Mouse (Mus musculus) embryo, embryonic 10.5 days (tissue): ENCODE results near the gene B4galt3.
A peak's percentile ranks its signal among the peaks of the same experiment; 100 is the strongest.

Experiments
- DNase-seq: peaks from one replicate; pipeline ENCODE4 v3.0.0-alpha.2; 2015; ENCODE audit warnings: low spot score

Gene B4galt3

DNA sequence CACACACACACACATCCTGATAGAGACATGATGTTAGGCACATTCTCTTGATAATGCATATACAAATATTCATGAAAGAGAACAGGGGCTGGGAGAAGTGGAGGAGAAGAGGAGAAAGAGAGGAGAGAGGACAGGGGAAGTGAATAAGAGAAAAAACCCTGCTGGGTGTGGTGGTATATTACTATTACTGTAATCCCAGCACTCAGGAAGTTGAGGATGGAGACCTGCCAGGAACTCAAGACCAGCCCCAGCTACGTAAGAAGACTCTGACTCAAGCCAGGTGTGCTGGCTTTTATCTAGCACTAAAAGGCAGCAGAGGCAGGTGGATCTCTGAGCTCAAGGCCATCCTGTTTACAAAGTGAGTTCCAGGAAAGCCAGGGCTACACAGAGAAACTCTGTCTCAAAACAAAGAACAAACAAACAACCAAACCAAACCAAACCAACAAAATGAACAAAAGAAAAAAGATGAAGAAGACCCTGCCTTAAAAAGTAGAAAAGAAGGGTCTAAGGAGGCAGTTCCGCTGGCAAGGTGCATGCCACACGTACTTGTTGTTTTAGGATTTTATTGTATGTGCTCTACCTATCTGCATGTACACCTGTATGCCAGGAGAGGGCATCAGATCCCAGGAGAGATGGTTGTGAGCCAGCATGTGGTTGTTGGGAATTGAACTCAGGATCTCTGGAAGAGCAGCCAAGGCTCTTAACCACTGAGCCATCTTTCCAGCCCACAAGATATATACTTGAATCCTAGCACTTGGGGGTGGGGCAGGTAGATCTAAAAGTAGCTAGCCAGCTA, 6.3 kb upstream of the B4galt3 start:
- no peak for DNase-seq

DNA sequence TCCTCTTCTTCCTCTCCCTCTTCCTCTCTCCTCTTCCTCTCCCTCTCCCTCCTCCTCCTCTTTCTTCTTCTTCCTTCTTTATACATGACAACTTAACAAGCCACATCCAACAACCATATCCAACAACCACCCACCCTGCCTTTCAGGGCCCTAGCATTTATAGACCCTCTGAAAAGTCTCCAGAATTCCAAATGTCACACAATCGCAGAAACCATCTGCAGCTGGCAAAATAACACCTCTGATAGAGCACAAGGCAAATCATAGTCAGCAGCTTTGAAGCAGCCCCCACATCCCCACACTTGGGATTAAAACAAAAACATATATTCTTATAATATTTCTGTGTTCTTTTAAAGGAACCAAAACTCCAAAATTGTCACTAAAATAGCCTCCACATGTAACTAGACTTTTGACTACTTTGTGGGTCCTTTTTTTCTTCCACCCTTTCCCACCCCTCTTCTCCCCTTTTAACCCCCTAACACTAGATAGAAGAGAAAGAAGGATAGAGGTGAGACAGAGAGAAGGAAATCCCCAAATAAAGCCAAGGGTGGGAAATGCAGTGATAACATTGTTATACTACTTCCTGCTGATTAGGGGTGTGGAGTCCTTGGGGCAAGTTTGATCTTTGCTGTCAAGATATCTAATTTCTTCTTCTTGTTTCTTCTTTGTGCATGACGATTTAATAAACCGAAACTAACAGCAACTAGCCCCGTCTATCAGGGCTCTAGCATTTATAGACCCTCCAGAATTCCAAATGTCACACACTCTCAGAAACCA, 4.0 kb upstream of the B4galt3 start:
- DNase-seq, result no peak

DNA sequence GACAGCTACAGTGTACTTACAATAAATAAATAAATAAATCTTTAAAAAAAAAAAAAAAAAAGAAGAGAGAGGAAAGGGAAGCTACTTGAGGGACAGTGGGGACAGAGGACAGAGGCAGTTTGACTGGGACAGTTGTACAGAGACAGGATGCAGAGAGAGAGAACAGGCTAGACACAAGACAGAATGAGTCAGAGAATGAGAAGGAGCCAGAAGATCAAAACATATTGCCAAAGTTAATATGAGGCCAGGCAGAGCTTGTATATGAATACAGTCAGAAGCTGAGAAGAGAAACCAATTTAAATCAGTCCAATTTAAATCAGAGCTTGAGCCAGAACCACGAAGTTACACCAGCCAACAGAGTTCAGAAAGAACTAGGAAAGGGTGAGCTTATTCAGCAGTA, 1.8 kb upstream of the B4galt3 start:
- no peak for DNase-seq

DNA sequence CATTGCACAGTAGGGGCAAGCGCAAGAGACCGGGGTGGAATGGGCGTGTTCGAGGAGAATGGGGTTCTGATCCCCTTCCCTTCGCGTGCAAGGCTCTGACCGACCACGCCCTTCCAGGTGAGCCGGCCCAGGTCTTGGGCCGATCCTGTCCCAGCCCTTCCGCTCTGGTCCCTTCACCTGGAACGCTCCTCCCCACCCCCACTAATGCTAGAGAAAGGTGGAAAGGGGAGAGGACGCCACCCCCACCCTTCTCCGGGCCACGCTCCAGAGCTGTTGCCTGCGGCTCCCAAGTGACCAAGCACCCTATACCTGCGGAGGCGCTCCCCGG, 409 bp downstream of the B4galt3 start:
- DNase-seq, result no peak

DNA sequence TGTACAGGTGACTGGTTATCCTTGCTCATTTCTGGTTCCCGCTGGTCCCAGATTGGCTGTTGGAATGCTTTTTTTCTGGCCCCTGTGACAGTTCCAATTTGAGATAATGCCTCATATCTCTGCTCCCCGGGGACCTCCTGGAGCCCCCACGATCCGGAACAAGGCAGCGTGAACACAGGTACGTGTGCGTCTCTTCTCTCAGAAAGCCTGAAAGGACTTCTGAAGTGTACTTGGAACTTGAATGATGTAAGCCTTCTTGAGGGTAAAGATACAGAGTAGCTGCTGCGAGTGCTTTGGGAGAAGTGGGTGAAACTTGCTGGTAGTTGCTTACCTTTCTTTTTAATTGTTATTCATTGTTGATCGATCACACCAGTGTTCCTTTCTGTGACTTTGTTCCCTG, 1.1 kb downstream of the B4galt3 start:
- no peak for DNase-seq

DNA sequence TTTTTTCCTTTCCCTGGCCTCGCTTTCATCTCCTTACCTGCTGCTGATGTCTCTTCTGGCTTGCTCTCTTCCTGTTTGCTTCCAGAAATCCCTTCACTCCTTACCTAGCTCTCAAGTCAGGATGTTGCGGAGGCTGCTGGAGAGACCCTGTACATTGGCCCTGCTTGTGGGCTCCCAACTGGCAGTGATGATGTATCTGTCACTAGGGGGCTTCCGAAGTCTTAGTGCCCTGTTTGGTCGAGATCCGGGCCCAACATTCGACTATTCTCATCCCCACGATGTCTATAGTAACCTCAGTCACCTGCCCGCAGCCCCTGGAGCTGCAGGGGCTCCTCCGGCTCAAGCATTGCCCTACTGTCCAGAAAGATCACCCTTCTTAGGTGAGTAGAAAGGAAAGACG, 1.5 kb downstream of the B4galt3 start:
- no peak for DNase-seq

DNA sequence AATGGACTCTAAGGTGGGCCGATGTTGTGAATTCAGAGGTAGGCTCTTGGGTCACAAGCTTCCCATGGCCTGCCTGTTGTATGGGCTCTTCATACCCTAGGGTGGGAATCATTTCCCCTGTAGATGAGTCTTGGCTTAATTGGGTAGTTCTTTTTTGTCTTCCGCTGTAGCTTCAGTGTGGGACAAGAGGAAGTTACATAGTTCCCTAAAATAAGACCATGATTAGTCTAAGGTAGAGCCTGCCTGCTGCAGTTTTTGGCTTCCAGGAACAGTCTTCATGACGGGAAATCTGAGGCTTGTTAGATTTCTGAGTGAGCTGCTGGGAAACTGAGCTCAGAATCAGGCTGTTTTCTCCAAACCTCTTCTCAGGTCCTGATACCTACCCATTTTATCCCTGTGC, 2.0 kb downstream of the B4galt3 start:
- no peak for DNase-seq

DNA sequence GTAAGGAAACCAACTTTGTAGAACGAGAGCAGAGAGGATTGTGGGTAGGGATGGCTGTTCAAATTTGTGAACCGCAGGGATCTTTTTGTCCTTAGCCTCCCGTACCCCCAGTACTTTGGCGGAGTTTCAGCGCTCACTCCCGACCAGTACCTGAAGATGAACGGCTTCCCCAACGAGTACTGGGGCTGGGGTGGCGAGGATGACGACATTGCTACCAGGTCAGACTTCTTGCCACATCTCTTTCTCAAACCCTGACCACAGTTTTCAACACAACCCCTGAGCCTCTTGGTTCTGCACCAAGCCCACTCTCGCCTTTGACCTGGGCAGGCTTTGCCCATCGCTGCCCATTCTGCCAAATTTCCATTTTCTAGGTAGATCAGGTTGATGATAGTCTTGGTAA, 4.0 kb downstream of the B4galt3 start:
- no peak for DNase-seq

DNA sequence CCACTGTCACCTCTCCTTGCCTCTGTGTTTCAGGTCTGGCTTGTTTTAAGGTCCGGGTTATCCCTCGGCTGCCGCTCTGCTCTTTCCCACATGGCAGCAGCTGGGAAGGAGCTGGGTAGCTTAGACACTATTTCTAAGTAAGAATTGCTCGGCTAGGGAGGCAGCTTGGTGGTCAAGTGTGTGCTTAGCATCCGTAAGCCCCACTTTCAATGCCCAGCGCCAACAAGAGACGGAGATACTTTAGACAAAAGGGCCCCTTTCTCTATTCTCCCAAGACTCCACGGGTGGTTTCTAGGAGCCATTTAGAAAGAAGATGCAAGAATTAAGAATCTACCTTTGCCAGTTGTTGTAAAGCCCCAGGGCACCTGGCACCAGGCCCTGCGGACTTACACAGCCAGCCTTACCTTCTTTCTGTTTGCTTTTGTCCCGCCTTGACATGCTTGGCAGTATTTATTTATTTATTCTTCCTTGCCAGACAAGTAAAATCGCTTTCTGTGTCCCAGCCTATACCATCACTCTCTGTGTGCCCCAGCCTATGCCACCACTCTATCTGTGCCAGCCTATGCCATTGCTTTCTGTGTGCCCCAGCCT, 5.1 kb downstream of the B4galt3 start:
- DNase-seq, result no peak

DNA sequence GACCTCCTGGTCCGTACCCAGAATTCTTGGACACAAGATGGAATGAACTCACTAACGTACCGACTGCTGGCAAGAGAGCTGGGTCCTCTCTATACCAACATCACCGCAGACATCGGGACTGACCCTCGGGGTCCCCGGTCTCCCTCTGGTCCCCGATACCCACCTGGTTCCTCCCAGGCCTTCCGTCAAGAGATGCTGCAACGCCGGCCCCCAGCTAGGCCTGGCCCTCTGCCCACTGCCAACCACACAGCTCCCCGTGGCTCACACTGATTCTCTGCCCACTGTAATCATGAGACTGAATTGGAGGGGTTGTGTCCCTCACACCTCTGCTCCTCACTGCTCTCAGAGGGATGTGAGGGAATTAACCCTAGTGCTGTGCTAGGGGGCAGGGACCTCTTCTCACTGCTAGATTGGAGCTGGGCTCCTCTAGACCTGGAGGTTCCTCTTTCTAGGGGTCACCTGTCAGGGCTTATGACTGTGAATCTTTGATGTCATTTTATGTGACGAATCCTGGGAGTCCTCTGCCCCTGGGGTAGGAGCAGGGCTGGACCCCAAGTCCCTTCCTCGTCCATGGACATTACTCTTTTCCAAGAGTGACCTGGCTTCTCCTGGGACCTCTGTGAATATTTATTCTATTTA, 6.1 kb downstream of the B4galt3 start:
- no peak for DNase-seq

DNA sequence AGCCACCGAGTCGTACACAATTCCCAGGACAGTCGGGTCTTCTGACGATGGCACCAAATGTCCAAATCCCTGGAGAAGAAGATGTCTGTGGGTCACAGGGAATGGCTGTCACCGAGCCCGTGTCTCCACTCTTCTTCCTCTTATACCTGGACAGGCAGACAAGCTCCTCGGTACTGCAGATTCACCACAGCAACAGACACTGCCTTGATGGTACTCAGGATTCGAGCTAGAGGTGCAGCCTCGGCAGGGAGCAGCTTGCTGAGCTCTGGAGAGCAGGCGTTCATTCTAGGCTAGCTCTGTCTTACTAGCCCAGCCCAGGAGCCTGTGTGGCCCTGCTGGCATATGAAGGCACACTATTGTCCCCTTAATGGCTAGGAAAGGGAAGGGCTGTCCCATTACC, 7.6 kb downstream of the B4galt3 start:
- DNase-seq, result no peak

DNA sequence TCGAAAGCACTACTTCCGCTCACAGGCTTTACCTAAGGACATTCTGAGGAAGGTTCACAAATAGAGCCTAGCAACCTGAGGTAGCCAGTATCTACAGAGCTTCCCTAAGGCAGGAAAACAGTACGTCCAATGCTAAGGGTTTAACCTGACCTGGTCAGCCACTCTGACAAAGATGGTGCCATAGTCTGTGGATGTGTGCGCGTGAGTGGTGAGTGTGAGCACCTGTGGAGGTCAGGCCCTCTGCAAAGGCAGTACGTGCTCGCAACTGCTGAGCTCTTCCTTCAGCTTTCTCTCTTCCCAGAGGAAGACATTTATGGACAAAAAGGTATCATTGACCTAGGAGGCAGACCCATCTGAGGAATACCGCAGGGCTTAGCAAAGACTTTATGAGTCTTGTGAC, 8.3 kb downstream of the B4galt3 start:
- DNase-seq, result no peak

DNA sequence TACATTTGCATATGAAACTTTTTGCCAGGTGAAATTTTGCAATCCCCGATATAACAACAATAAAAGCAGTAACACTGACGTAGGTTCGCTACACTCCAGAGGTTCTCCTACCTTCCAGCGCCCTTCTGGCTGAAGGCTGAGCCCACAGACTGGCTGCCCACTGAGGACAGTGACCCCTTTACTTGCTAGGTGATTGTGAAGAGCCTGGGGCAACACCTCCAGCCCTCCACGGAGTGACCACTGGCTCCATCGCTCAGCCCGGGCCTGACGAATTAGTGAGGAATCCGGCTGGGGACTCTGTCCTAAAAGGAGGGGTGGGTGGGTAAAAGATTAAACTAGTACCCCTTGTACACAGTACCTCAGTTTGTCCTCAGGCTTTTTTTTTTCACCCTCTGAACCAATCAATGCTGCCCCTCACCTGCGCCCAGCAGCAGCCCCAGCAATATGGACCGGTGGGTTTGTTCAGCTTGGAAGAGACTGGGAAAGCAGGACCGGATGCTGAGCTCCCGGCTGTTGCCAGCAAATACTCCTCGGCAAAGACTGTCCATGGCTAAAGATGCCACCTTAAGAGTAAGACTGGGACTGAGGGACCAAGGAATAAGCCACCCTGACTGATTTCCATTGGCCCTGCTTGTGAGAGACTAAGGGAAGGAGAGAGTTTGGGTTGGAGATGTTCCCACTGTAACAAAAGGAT, 9.0 kb downstream of the B4galt3 start:
- DNase-seq, result no peak

DNA sequence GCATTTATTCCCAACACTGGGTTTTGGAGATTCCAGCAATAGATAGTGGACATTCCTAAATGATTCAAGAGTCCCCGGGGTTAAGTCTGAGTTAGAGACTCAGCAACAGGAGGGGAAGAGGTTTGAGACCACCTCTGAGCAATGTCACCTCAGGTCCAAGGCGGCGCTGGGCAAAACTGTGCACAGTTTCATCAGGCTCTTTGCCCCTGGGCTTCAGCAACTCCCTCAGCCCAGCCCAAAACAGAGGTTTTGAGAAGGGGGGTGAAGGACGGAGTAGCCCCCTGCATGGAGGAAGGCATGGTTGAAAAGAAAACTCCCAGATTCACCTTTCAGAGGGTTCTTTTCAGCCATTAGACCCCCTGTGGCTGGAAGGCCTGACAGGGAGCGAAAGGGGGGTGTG, 9.6 kb downstream of the B4galt3 start:
- DNase-seq, result no peak

DNA sequence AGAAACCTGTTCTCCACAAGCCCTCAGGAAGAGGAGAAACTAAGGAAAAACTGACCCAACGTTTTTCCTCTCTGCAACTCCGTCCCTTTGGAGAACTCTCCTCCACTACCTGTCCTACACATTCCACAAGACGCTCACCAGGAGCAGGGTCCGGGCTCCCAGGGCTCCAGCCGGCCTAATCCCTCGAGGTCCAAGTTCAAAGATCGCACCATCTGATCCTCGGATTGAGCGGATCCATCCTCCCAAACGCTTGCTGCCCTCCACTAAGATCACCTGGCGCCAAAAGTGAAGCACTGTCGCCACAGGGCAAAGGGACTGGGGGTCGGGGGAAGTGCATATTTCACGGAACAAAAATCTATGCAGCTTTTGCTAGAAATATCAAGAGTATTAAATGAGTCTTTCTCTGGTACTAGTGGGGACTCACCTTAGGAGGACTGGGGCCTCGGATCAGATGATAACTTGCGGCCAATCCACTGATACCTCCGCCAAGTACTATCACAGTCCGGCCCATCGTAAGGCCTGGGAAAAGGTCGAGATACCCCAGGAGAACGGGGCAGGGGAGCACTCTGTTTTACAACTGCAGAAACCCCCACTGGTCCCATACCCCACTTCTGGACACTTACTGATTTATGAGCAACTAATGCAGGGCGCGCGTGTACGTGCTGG, 10.3 kb downstream of the B4galt3 start:
- no peak for DNase-seq

DNA sequence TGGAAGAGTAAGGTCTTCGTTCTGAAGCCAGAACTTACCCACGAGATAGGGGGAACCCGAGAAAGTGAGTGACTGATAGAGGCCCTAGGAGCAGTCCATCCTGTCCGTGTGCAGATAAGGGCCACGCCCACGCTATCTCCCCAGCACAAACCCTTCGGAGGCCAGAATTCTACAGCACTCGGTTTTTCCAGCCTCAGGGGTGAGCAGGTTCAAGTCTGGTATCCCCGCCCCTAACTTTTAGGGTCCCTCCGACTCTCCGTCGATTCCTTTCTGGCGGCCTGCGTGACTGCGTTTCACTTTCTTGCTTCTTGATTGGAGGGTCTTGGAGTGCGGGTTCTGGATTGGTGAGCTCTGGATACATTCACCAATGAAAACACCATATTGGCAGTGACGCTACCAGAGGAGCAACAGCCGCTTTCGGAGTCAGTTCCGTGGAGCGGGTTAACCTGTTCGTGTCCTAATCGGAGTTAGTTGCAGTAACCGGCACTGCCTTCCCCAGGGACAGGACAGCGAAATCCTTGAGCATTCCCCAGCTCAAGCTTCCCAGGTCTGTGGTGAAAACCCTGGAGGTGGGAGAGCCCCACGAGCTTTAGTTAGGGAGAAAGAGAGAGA, 10.9 kb downstream of the B4galt3 start, which contains the start of gene Ppox:
TSS of gene Ppox (minus strand) at position 271 of the 612 bp plus-strand sequence.
- DNase-seq, result peak; percentile 98

DNA sequence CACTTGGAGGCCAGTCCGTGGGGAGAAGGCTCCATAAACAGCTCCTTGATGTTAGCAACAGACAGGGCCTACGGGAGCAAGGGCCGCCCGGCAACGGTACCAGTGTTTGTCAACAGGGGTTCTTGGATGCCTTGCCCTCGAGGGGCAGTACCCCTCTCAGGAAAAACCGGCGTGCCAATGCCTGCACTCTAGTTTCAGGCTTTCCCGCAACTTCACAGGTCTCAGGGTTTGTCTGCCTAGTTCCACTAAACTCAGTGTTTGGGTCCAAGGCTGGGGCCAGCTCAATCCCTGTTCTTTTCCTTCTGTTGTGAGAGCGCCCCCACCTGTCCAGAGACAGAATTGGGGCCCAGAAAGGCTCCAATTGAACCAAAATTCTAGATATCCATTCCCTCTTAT, 11.4 kb downstream of the B4galt3 start:
- peak; percentile 88 for DNase-seq

DNA sequence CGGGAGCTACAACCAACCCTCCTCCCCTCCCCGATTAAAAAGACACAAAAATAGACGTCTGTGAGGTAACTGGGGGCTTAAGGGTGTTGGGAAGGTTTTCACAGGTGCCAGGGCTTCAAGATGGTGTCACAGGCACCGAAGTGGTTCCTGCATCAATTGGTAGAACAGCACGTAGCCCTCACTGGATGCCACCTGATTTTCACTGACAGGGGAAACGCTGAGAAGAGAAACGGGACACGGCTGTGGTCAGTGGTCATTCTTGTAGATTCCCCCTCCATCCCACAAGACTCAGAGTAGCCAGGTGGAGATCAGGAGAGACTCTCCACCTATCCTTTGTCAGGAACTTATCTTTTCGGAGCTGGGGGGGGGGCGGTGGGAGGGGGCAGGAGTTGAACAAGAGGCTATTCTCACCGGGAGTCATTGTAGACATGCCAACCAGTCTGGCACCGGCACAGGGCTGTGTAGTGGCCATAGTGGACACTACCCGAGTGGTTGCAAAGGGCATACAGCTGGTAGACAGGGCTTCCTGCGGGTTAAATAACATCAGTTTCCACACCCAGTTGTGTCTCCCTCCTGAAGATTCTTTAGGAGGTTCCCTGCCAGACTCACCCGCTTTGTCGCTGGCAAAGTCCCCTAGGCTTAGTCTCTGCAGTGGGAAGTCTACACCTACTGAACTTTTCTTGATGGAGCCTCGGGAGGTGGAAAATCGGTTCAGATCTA, 12.1 kb downstream of the B4galt3 start:
- DNase-seq, result no peak

DNA sequence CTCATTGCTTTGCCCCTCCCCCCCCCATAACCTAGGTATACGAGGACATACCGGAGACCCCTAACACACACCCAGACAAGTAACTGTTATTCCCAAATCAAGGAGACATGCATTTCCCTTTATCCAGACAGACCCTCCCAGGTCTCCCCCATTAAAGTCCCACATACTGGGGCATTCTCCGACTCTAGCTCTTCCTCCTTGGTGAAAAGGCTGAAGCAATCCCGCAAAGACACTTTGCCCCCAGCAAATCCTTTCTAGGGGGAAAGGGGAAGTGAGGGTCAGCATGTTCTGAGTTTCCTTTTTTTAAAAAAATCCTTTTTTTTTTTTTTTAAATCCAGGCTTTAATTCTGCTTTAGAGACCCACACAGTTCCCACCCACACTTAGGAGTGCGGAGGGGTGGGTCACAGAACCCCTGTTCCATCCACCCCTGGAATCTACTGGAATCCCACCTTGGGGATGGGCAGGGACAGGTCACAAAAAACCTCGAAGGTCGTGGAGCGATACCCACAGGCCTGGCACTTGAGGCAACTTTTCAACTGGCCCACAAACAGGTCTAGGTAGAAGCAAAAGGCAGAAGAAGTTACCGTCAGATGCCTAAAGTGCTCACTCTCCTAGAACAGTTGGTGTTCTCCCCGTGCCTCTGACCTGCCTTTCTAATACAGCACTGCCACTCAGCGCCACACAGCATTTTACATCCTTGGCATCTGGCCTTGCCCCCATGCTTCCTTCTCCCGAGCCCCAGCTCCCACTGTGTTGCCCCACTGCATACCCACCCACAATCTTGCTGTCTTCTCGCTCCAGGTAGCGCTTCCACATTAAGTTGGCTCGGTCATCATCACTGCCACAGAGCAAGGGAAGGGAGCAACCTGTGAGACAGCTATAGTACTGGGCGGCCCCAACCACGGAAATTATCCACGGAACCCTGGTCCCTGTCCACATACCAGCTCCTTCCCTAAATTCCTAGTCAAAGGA, 13.3 kb downstream of the B4galt3 start:
- no peak for DNase-seq
